Mouse (Mus musculus): ENCODE measurements around the gene Il25. TPM values are rescaled to one million over a fixed set of nuclear protein-coding genes. Genes with fewer than 3 reads are reported as not detected.

Il25 gene
- polyA plus RNA-seq, 1 experiment from 2014 or later, result not detected

DNA sequence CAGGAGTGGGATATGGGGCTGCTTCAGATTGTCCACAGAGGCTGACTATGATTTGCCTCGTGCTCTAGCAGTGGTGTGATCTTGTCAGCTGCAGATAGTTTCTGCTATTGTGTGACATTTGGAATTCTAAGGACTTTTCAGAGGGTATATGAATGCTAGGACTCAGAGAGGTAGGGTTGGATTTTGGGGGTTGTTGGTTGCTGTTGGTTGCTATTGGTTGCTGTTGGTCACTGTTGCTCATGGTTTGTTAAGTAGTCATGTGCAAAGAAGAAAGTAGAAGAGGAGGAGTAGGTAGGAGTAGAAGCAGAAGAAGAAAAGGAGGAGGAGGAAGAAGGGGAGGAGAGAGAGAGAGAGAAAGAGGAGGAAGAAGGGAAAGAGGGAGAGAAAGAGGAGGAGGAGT is 44.1 kb downstream of the Il25 start, which contains the start of gene Gm17428:
Gene Gm17428 (plus strand): TSS at position 301 of the 400 bp plus-strand sequence.
- WGBS, result 80% methylated on average over 1 of the region's 1 CpGs
- no peaks in the 10 kb centered on the region for H3K36me3 ChIP-seq (ENCODE audit: insufficient read depth, low read length)

DNA sequence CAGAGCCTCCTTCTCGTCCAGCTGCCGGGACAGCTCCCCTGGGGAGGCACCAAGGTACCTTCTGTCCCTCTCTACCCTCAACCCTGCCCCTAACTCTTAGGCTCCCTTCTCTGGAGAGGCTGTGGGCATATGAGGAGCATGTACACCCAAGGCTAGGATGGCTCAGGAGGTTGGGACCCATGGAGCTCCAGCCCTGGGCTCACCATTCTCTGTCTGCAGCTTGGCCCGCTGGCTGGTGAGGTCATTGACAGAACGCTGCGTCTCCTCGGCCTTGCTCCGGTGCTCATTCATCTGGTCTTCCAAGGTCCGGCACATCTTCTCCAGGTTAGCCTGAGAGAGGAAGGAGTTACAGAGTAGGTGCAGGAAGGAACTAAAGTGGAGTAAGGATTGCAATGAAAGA is 46.2 kb downstream of the Il25 start:
- no peak overlapping the region for H3K4me2 ChIP-seq (replicated peaks; ENCODE audit: low read depth, low read length)
- no peak overlapping the region for H3K4me3 ChIP-seq (ENCODE audit: low read length)
- H3K27me3 ChIP-seq (ENCODE audit: insufficient read depth, low read length), result no peaks in the 10 kb centered on the region
- H3K27ac ChIP-seq (ENCODE audit: low read length), result no peak overlapping the region
- H3K9ac ChIP-seq (replicated peaks; ENCODE audit: low read length), result no peak overlapping the region
- no peaks in the 10 kb centered on the region for H3K9me3 ChIP-seq (ENCODE audit: low read length)
- no peaks in the 10 kb centered on the region for H3K36me3 ChIP-seq (ENCODE audit: insufficient read depth, low read length)
- no peaks in the 10 kb centered on the region for H3K4me1 ChIP-seq (ENCODE audit: insufficient read depth, low read length)
- no peak for ATAC-seq (ENCODE audit: low FRiP score, low TSS enrichment)
- WGBS, result 78% methylated on average over 8 of the region's 8 CpGs

More for the DNA sequence above, 44.1 kb downstream of the Il25 start, which contains the start of gene Gm17428:
- H3K4me2 ChIP-seq (replicated peaks; ENCODE audit: low read depth, low read length), result no peak within 1 kb of the TSS
- H3K9me3 ChIP-seq (ENCODE audit: low read length), result no peaks in the 10 kb centered on the region
- H3K4me1 ChIP-seq (ENCODE audit: insufficient read depth, low read length), result no peaks in the 10 kb centered on the region
- no peak for ATAC-seq (ENCODE audit: low FRiP score, low TSS enrichment)
- H3K27ac ChIP-seq (ENCODE audit: low read length), result no peak within 1 kb of the TSS
- no peak within 1 kb of the TSS for H3K4me3 ChIP-seq (ENCODE audit: low read length)
- H3K27me3 ChIP-seq (ENCODE audit: insufficient read depth, low read length), result no peaks in the 10 kb centered on the region
- H3K9ac ChIP-seq (replicated peaks; ENCODE audit: low read length), result no peak within 1 kb of the TSS

DNA sequence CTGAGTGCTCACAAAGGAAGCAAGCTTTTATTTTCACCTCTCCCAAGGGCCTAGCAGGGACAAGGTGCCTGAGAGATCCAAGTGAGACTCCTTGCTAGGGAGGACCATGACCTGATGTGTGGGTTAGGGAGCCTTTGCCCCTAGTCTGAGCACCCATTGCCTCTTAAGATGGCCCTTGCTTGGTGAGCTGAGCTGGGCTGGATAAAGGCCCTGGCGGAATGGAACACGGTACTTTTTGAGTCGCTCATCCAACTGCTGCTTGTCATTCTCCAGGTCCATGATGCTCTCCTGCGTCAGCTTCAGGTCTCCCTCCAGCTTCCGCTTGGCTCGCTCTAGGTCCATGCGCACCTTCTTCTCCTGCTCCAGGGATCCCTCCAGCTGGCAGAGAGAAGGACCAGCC is 49.4 kb downstream of the Il25 start:
- H3K4me2 ChIP-seq (replicated peaks; ENCODE audit: low read depth, low read length), result no peak overlapping the region
- no peak for ATAC-seq (ENCODE audit: low FRiP score, low TSS enrichment)

More for the DNA sequence above, 49.4 kb downstream of the Il25 start:
- Histone ChIP-seq H3K9ac (replicated peaks; ENCODE audit: low read length) (no peak overlapping the region), H3K4me3 (ENCODE audit: low read length) (no peak overlapping the region), H3K27me3 (ENCODE audit: insufficient read depth, low read length) (no peaks in the 10 kb centered on the region), H3K36me3 (ENCODE audit: insufficient read depth, low read length) (no peaks in the 10 kb centered on the region), H3K27ac (ENCODE audit: low read length) (no peak overlapping the region), H3K4me1 (ENCODE audit: insufficient read depth, low read length) (no peaks in the 10 kb centered on the region), H3K9me3 (ENCODE audit: low read length) (no peaks in the 10 kb centered on the region)
- 96% methylated on average over 7 of the region's 7 CpGs for WGBS

MicroRNA genes within 50 kb of the gene (microRNA counts, 519-probe panel; counts per million panel counts)
- 2,009 counts per million, percentile 52 among the panel's probes with 10 or more counts for microRNA mmu-miR-208a
- microRNA mmu-miR-208b, result 104 counts per million, percentile 35 among the panel's probes with 10 or more counts

Small RNA genes lying within 50 kb of the gene (microRNA-seq; reads per million reads assigned to microRNA genes)
- 4.3 reads per million, percentile 19 among the genes with 10 or more reads in this experiment for gene Mir208a
- 27.0 reads per million, percentile 41 among the genes with 10 or more reads in this experiment for gene Mir208b

Other genes with a start within 250 kb of the Il25 start
- 90.4 and 91.1 TPM in 2 replicates for gene 1700123O20Rik, start 246.5 kb upstream of the Il25 start, polyA plus RNA-seq (2015; fragmentation: Nextera tagmentation; extraction: Ambion mirVana)
- gene Acin1, start 245.8 kb upstream of the Il25 start, polyA plus RNA-seq (2015; fragmentation: Nextera tagmentation; extraction: Ambion mirVana), result 120 and 136 TPM in 2 replicates
- 0.06 and 0.12 TPM in 2 replicates for gene Gm29776, start 233.9 kb upstream of the Il25 start, polyA plus RNA-seq (2015; fragmentation: Nextera tagmentation; extraction: Ambion mirVana)
- gene Cebpe, start 220.5 kb upstream of the Il25 start, polyA plus RNA-seq (2015; fragmentation: Nextera tagmentation; extraction: Ambion mirVana), result 0.19 TPM in 1 of 2 replicates, not detected in the other
- 21.0 and 24.6 TPM in 2 replicates for gene Slc7a8, start 150.7 kb upstream of the Il25 start, polyA plus RNA-seq (2015; fragmentation: Nextera tagmentation; extraction: Ambion mirVana)
- gene Rnf212b, start 118.6 kb upstream of the Il25 start, polyA plus RNA-seq (2015; fragmentation: Nextera tagmentation; extraction: Ambion mirVana), result 0.16 and 0.59 TPM in 2 replicates
- gene Homez, start 61.7 kb upstream of the Il25 start, polyA plus RNA-seq (2015; fragmentation: Nextera tagmentation; extraction: Ambion mirVana), result 18.0 and 19.9 TPM in 2 replicates
- 1.6 and 1.7 TPM in 2 replicates for gene Ppp1r3e, start 55.1 kb upstream of the Il25 start, polyA plus RNA-seq (2015; fragmentation: Nextera tagmentation; extraction: Ambion mirVana)
- 5.0 and 5.1 TPM in 2 replicates for gene Bcl2l2, start 49.3 kb upstream of the Il25 start, polyA plus RNA-seq (2015; fragmentation: Nextera tagmentation; extraction: Ambion mirVana)
- 0.16 and 0.45 TPM in 2 replicates for gene Gm20521, start 49.3 kb upstream of the Il25 start, polyA plus RNA-seq (2015; fragmentation: Nextera tagmentation; extraction: Ambion mirVana)
- 135 and 141 TPM in 2 replicates for gene Pabpn1, start 40.2 kb upstream of the Il25 start, polyA plus RNA-seq (2015; fragmentation: Nextera tagmentation; extraction: Ambion mirVana)
- gene Slc22a17, start 19.6 kb upstream of the Il25 start, polyA plus RNA-seq (2015; fragmentation: Nextera tagmentation; extraction: Ambion mirVana), result 45.9 and 55.1 TPM in 2 replicates
- gene Efs, start 6.6 kb upstream of the Il25 start, polyA plus RNA-seq (2015; fragmentation: Nextera tagmentation; extraction: Ambion mirVana), result 30.0 and 33.0 TPM in 2 replicates
- gene Cmtm5, start 3.6 kb downstream of the Il25 start, polyA plus RNA-seq (2015; fragmentation: Nextera tagmentation; extraction: Ambion mirVana), result 1.5 and 2.1 TPM in 2 replicates
- 1.1 and 1.4 TPM in 2 replicates for gene Myh6, start 34.2 kb downstream of the Il25 start, polyA plus RNA-seq (2015; fragmentation: Nextera tagmentation; extraction: Ambion mirVana)
- not detected in 2 replicates for gene Gm17428, start 44.2 kb downstream of the Il25 start, polyA plus RNA-seq (2015; fragmentation: Nextera tagmentation; extraction: Ambion mirVana)
- 2.4 and 5.0 TPM in 2 replicates for gene Myh7, start 61.9 kb downstream of the Il25 start, polyA plus RNA-seq (2015; fragmentation: Nextera tagmentation; extraction: Ambion mirVana)
- 87.0 and 88.8 TPM in 2 replicates for gene Ngdn, start 82.8 kb downstream of the Il25 start, polyA plus RNA-seq (2015; fragmentation: Nextera tagmentation; extraction: Ambion mirVana)
- 4.3 and 6.0 TPM in 2 replicates for gene Zfhx2, start 159.6 kb downstream of the Il25 start, polyA plus RNA-seq (2015; fragmentation: Nextera tagmentation; extraction: Ambion mirVana)
- 27.1 and 28.9 TPM in 2 replicates for gene Thtpa, start 162.1 kb downstream of the Il25 start, polyA plus RNA-seq (2015; fragmentation: Nextera tagmentation; extraction: Ambion mirVana)
- 23.2 and 23.3 TPM in 2 replicates for gene Ap1g2, start 173.9 kb downstream of the Il25 start, polyA plus RNA-seq (2015; fragmentation: Nextera tagmentation; extraction: Ambion mirVana)
- 0.45 and 0.51 TPM in 2 replicates for gene Jph4, start 184.2 kb downstream of the Il25 start, polyA plus RNA-seq (2015; fragmentation: Nextera tagmentation; extraction: Ambion mirVana)